Mouse (Mus musculus): ENCODE measurements around the gene Cldn22. TPM values are rescaled to one million over a fixed set of nuclear protein-coding genes. Genes with fewer than 3 reads are reported as not detected.

Cldn22 gene
- polyA plus RNA-seq, 2 experiments, result not detected

GRCm38 (mm10) chr8:47799438-47799837, 24.8 kb upstream of the Cldn22 start:
- H3K4me3 ChIP-seq (ENCODE audit: insufficient read depth in 1 of 2, low read depth in 2 of 2, low read length in 2 of 2), result no peak overlapping the region
- H3K9ac ChIP-seq (replicated peaks), result no peak overlapping the region
- WGBS (ENCODE audit: insufficient replicate concordance), result 48% methylated on average over 6 of the region's 6 CpGs
- TF ChIP-seq CTCF (IDR thresholded peaks at IDR 0.05; ENCODE audit: low read depth) (no peak), EP300 (IDR thresholded peaks at IDR 0.05; ENCODE audit: low read depth) (no peak)
- no peak overlapping the region for H3K27ac ChIP-seq
- no peak overlapping the region for H3K4me2 ChIP-seq (ENCODE audit: low read depth)
- no peak for ATAC-seq (ENCODE audit: insufficient read depth)
- no peaks in the 10 kb centered on the region for H3K27me3 ChIP-seq (ENCODE audit: control insufficient read depth, insufficient read depth, low read length)
- no peak for DNase-seq (ENCODE audit: low read depth in 3 of 3, low spot score in 3 of 3)
- no peaks in the 10 kb centered on the region for H3K9me3 ChIP-seq (ENCODE audit: control insufficient read depth, low read length)
- no peaks in the 10 kb centered on the region for H3K36me3 ChIP-seq (replicated peaks; ENCODE audit: control insufficient read depth, insufficient read depth, low read depth)
- no peaks in the 10 kb centered on the region for H3K4me1 ChIP-seq (replicated peaks; ENCODE audit: control insufficient read depth in 2 of 2, insufficient read depth in 2 of 2, low read length in 1 of 2)

GRCm38 (mm10) chr8:47802349-47802748, 21.9 kb upstream of the Cldn22 start:
- no peaks in the 10 kb centered on the region for H3K36me3 ChIP-seq (replicated peaks; ENCODE audit: control insufficient read depth, insufficient read depth, low read depth)
- no peak overlapping the region for H3K27ac ChIP-seq
- H3K9me3 ChIP-seq (ENCODE audit: control insufficient read depth, low read length), result no peaks in the 10 kb centered on the region
- ATAC-seq (ENCODE audit: insufficient read depth), result no peak
- no peaks in the 10 kb centered on the region for H3K4me1 ChIP-seq (replicated peaks; ENCODE audit: control insufficient read depth in 2 of 2, insufficient read depth in 2 of 2, low read length in 1 of 2)
- no peak for TF ChIP-seq CTCF (IDR thresholded peaks at IDR 0.05; ENCODE audit: low read depth)
- no peak for TF ChIP-seq EP300 (IDR thresholded peaks at IDR 0.05; ENCODE audit: low read depth)
- no peak overlapping the region for H3K4me3 ChIP-seq (ENCODE audit: insufficient read depth in 1 of 2, low read depth in 2 of 2, low read length in 2 of 2)
- 40% methylated on average over 2 of the region's 2 CpGs for WGBS (ENCODE audit: insufficient replicate concordance)
- no peaks in the 10 kb centered on the region for H3K27me3 ChIP-seq (ENCODE audit: control insufficient read depth, insufficient read depth, low read length)
- no peak for DNase-seq (ENCODE audit: low read depth in 3 of 3, low spot score in 3 of 3)
- no peak overlapping the region for H3K9ac ChIP-seq (replicated peaks)
- H3K4me2 ChIP-seq (ENCODE audit: low read depth), result no peak overlapping the region

- no peaks in the 10 kb centered on the region for H3K4me1 ChIP-seq (replicated peaks; ENCODE audit: control insufficient read depth in 2 of 2, insufficient read depth in 2 of 2, low read length in 1 of 2)
- no peaks in the 10 kb centered on the region for H3K36me3 ChIP-seq (replicated peaks; ENCODE audit: control insufficient read depth, insufficient read depth, low read depth)
- H3K9me3 ChIP-seq (ENCODE audit: control insufficient read depth, low read length), result no peaks in the 10 kb centered on the region
- H3K27me3 ChIP-seq (ENCODE audit: control insufficient read depth, insufficient read depth, low read length), result no peaks in the 10 kb centered on the region
- ATAC-seq (ENCODE audit: insufficient read depth) (no peak), DNase-seq (ENCODE audit: low read depth in 3 of 3, low spot score in 3 of 3) (no peak)
- H3K4me2 ChIP-seq (ENCODE audit: low read depth), result no peak overlapping the region
- H3K4me3 ChIP-seq (ENCODE audit: insufficient read depth in 1 of 2, low read depth in 2 of 2, low read length in 2 of 2), result no peak overlapping the region
- WGBS (ENCODE audit: insufficient replicate concordance), result 42% methylated on average over 1 of the region's 1 CpGs
- no peak overlapping the region for H3K9ac ChIP-seq (replicated peaks)
- TF ChIP-seq CTCF (IDR thresholded peaks at IDR 0.05; ENCODE audit: low read depth) (no peak), EP300 (IDR thresholded peaks at IDR 0.05; ENCODE audit: low read depth) (no peak)
- no peak overlapping the region for H3K27ac ChIP-seq
Observed at GRCm38 (mm10) chr8:47804262-47804661, 20.0 kb upstream of the Cldn22 start.

- Histone ChIP-seq H3K9me3 (ENCODE audit: control insufficient read depth, low read length) (no peaks in the 10 kb centered on the region), H3K36me3 (replicated peaks; ENCODE audit: control insufficient read depth, insufficient read depth, low read depth) (no peaks in the 10 kb centered on the region), H3K4me3 (ENCODE audit: insufficient read depth in 1 of 2, low read depth in 2 of 2, low read length in 2 of 2) (no peak overlapping the region), H3K4me1 (replicated peaks; ENCODE audit: control insufficient read depth in 2 of 2, insufficient read depth in 2 of 2, low read length in 1 of 2) (no peaks in the 10 kb centered on the region), H3K27ac (no peak overlapping the region), H3K4me2 (ENCODE audit: low read depth) (no peak overlapping the region), H3K27me3 (ENCODE audit: control insufficient read depth, insufficient read depth, low read length) (no peaks in the 10 kb centered on the region), H3K9ac (replicated peaks) (no peak overlapping the region)
- WGBS (ENCODE audit: insufficient replicate concordance), result 56% methylated on average over 14 of the region's 14 CpGs
- TF ChIP-seq EP300 (IDR thresholded peaks at IDR 0.05; ENCODE audit: low read depth) (no peak), CTCF (IDR thresholded peaks at IDR 0.05; ENCODE audit: low read depth) (no peak)
- ATAC-seq (ENCODE audit: insufficient read depth) (no peak), DNase-seq (ENCODE audit: low read depth in 3 of 3, low spot score in 3 of 3) (no peak)
Observed at GRCm38 (mm10) chr8:47809970-47810665, 14.2 kb upstream of the Cldn22 start.

GRCm38 (mm10) chr8:47810666-47811015, 13.6 kb upstream of the Cldn22 start:
- H3K36me3 ChIP-seq (replicated peaks; ENCODE audit: control insufficient read depth, insufficient read depth, low read depth), result no peaks in the 10 kb centered on the region
- WGBS (ENCODE audit: insufficient replicate concordance), result 70% methylated on average over 7 of the region's 7 CpGs
- no peak overlapping the region for H3K4me3 ChIP-seq (ENCODE audit: insufficient read depth in 1 of 2, low read depth in 2 of 2, low read length in 2 of 2)
- no peaks in the 10 kb centered on the region for H3K4me1 ChIP-seq (replicated peaks; ENCODE audit: control insufficient read depth in 2 of 2, insufficient read depth in 2 of 2, low read length in 1 of 2)
- no peak overlapping the region for H3K27ac ChIP-seq
- H3K9ac ChIP-seq (replicated peaks), result no peak overlapping the region
- no peak for ATAC-seq (ENCODE audit: insufficient read depth)
- TF ChIP-seq EP300 (IDR thresholded peaks at IDR 0.05; ENCODE audit: low read depth), result no peak
- no peak for TF ChIP-seq CTCF (IDR thresholded peaks at IDR 0.05; ENCODE audit: low read depth)
- no peak for DNase-seq (ENCODE audit: low read depth in 3 of 3, low spot score in 3 of 3)
- H3K9me3 ChIP-seq (ENCODE audit: control insufficient read depth, low read length), result no peaks in the 10 kb centered on the region
- no peak overlapping the region for H3K4me2 ChIP-seq (ENCODE audit: low read depth)
- no peaks in the 10 kb centered on the region for H3K27me3 ChIP-seq (ENCODE audit: control insufficient read depth, insufficient read depth, low read length)
